ENCODE assay signal across 8 mouse cellular contexts in genomic region chr3:94839101-94839500, GRCm38 (mm10). TPM values are rescaled to one million over a fixed set of nuclear protein-coding genes. Genes with fewer than 3 reads are reported as not detected.
DNase-seq lines count a peak whose midpoint lies in the region; ATAC-seq lines count a peak whose summit lies in the region.

No protein-coding gene starts in this region.

- H3K4me3 ChIP-seq in heart, embryonic 15.5 days, result peak overlapping the region; percentile 78
- H3K4me3 ChIP-seq in embryonic facial prominence, embryonic 12.5 days, result peak overlapping the region; percentile 63
- H3K4me3 ChIP-seq in midbrain, embryonic 16.5 days (ENCODE audit: low read depth, low read length), result peak overlapping the region; percentile 69

- DNase-seq in heart, adult 18-20 months, result no peak
- peak; percentile 22 for DNase-seq in induced T-regulatory cell, adult 2 months (ENCODE audit: low read depth)
- no peak for DNase-seq in adipocyte (ENCODE audit: low spot score)
- DNase-seq in layer of hippocampus, postnatal 36 days, result no peak

- H3K9ac ChIP-seq in heart, embryonic 15.5 days, result peak overlapping the region; percentile 85; the same call in 1 of the 2 replicates
- no peak overlapping the region for H3K9ac ChIP-seq in embryonic facial prominence, embryonic 12.5 days
- H3K9ac ChIP-seq in midbrain, embryonic 16.5 days (ENCODE audit: low read depth, low read length), result peak overlapping the region; percentile 89

- peak overlapping the region; percentile 70 for H3K4me2 ChIP-seq in heart, embryonic 15.5 days
- peak overlapping the region; percentile 74 for H3K4me2 ChIP-seq in embryonic facial prominence, embryonic 12.5 days (replicated peaks)
- H3K4me2 ChIP-seq in midbrain, embryonic 16.5 days (ENCODE audit: low read length), result peak overlapping the region; percentile 90

- ATAC-seq in heart, embryonic 15.5 days (replicated peaks; ENCODE audit: insufficient number of reproducible peaks, insufficient read depth, low FRiP score, low read depth), result no peak
- ATAC-seq in embryonic facial prominence, embryonic 12.5 days (ENCODE audit: insufficient number of reproducible peaks, insufficient read depth, low FRiP score, low TSS enrichment), result no peak
- no peak for ATAC-seq in midbrain, embryonic 16.5 days
- no peak for ATAC-seq in activated CD4-positive, CD25-positive, alpha-beta regulatory T cell, adult 4 months

- 64% methylated on average over 5 of the region's 5 CpGs for WGBS in heart, embryonic 15.5 days
- WGBS in embryonic facial prominence, embryonic 12.5 days, result 76% methylated on average over 5 of the region's 5 CpGs
- 70% methylated on average over 5 of the region's 5 CpGs for WGBS in midbrain, embryonic 16.5 days

- H3K36me3 ChIP-seq in heart, embryonic 15.5 days, result no peaks in the 10 kb centered on the region
- H3K36me3 ChIP-seq in embryonic facial prominence, embryonic 12.5 days, result no peaks in the 10 kb centered on the region
- H3K36me3 ChIP-seq in midbrain, embryonic 16.5 days (ENCODE audit: control insufficient read depth, insufficient read depth, low read length), result no peaks in the 10 kb centered on the region

- H3K9me3 ChIP-seq in heart, embryonic 15.5 days (replicated peaks), result no peaks in the 10 kb centered on the region
- H3K9me3 ChIP-seq in embryonic facial prominence, embryonic 12.5 days, result no peaks in the 10 kb centered on the region
- no peaks in the 10 kb centered on the region for H3K9me3 ChIP-seq in midbrain, embryonic 16.5 days (replicated peaks; ENCODE audit: control insufficient read depth, low read length, poor library complexity, severe bottlenecking)

- peak overlapping the region; percentile 96; the same call in 1 of the 2 replicates for H3K27ac ChIP-seq in heart, embryonic 15.5 days
- no peak overlapping the region for H3K27ac ChIP-seq in embryonic facial prominence, embryonic 12.5 days
- peak overlapping the region; percentile 100 for H3K27ac ChIP-seq in midbrain, embryonic 16.5 days (ENCODE audit: low read length)

- H3K27me3 ChIP-seq in heart, embryonic 15.5 days, result no peaks in the 10 kb centered on the region
- H3K27me3 ChIP-seq in embryonic facial prominence, embryonic 12.5 days, result no peaks in the 10 kb centered on the region
- no peaks in the 10 kb centered on the region for H3K27me3 ChIP-seq in midbrain, embryonic 16.5 days (ENCODE audit: control insufficient read depth, insufficient read depth, low read depth, low read length)

- peaks cover 16% of the 10 kb centered on the region for H3K4me1 ChIP-seq in heart, embryonic 15.5 days (replicated peaks)
- peaks cover 8% of the 10 kb centered on the region for H3K4me1 ChIP-seq in embryonic facial prominence, embryonic 12.5 days
- H3K4me1 ChIP-seq in midbrain, embryonic 16.5 days (ENCODE audit: control insufficient read depth, insufficient read depth, low read length), result peaks cover 22% of the 10 kb centered on the region

RNA-seq across cellular contexts. Expression of gene Pogz, which starts 1.7 kb away (rescaled TPM):
- 8.5 and 10.2 TPM in 2 replicates for polyA plus RNA-seq in heart, embryonic 15.5 days (2015; fragmentation: Nextera tagmentation; extraction: Ambion mirVana)
- total RNA-seq in heart, adult 18-20 months (2021), result 10 to 100 TPM; 12.9 to 20.2 TPM
- 20.4 and 22.9 TPM in 2 replicates for polyA plus RNA-seq in embryonic facial prominence, embryonic 12.5 days (2016; fragmentation: Nextera tagmentation; extraction: Ambion mirVana)
- polyA plus RNA-seq in midbrain, embryonic 16.5 days (2015; fragmentation: Nextera tagmentation; extraction: Ambion mirVana), result 21.1 and 23.5 TPM in 2 replicates
- total RNA-seq in layer of hippocampus, postnatal 36 days (2021), result 10 to 100 TPM; 54.4 to 62.5 TPM
- 10 to 100 TPM; 13.0 to 15.3 TPM for polyA plus RNA-seq in activated CD4-positive, CD25-positive, alpha-beta regulatory T cell, adult 4 months (2017; shearing (Covaris generic))

RNA-seq across cellular contexts. Expression of gene Psmb4, which starts 47.7 kb away (rescaled TPM):
- polyA plus RNA-seq in heart, embryonic 15.5 days (2015; fragmentation: Nextera tagmentation; extraction: Ambion mirVana), result 223 and 265 TPM in 2 replicates
- 100 to 1,000 TPM; 223 to 258 TPM for total RNA-seq in heart, adult 18-20 months (2021)
- 313 and 349 TPM in 2 replicates for polyA plus RNA-seq in embryonic facial prominence, embryonic 12.5 days (2016; fragmentation: Nextera tagmentation; extraction: Ambion mirVana)
- polyA plus RNA-seq in midbrain, embryonic 16.5 days (2015; fragmentation: Nextera tagmentation; extraction: Ambion mirVana), result 322 and 353 TPM in 2 replicates
- total RNA-seq in layer of hippocampus, postnatal 36 days (2021), result 100 to 1,000 TPM; 275 to 292 TPM
- polyA plus RNA-seq in activated CD4-positive, CD25-positive, alpha-beta regulatory T cell, adult 4 months (2017; shearing (Covaris generic)), result 100 to 1,000 TPM; 148 to 197 TPM

RNA-seq across cellular contexts. Expression of gene Cgn, which starts 52.8 kb away (rescaled TPM):
- 1.4 and 4.7 TPM in 2 replicates for polyA plus RNA-seq in heart, embryonic 15.5 days (2015; fragmentation: Nextera tagmentation; extraction: Ambion mirVana)
- under 1 TPM; 0.37 to 0.85 TPM for total RNA-seq in heart, adult 18-20 months (2021)
- polyA plus RNA-seq in embryonic facial prominence, embryonic 12.5 days (2016; fragmentation: Nextera tagmentation; extraction: Ambion mirVana), result 7.2 and 8.1 TPM in 2 replicates
- polyA plus RNA-seq in midbrain, embryonic 16.5 days (2015; fragmentation: Nextera tagmentation; extraction: Ambion mirVana), result 14.2 and 16.9 TPM in 2 replicates
- 1 to 10 TPM; 3.2 to 3.6 TPM for total RNA-seq in layer of hippocampus, postnatal 36 days (2021)
- not detected for polyA plus RNA-seq in activated CD4-positive, CD25-positive, alpha-beta regulatory T cell, adult 4 months (2017; shearing (Covaris generic))
